Mouse (Mus musculus) cerebellum, adult 9-11 months (tissue): ENCODE results near the gene Rbm38.
A peak's percentile ranks its signal among the peaks of the same experiment; 100 is the strongest.

Experiments
- DNase-seq: peaks from one replicate; pipeline ENCODE4 v3.0.0; 2022

Gene Rbm38

DNA sequence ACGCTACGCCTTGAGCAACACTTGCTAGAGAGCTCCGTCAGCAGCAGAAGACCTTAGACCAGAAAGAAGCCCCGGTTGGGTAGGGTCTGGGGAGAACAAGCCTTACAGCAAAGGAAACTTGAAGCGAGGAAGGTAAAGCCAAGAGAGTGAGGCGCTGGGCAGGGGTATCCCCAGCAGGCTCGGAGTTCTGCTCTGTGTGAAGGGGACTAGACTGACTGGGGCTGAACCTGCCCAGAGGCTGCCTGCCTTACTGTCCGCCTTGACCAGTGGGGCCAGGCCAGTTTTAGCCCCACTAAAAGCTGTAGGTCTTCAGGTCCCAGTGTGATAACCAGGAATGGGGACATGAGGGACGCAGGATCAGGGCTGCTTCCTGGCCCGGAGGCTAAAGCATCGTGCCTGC is at the start of gene Rbm38:
Gene Rbm38 (plus strand): TSS at position 69 of the 400 bp plus-strand sequence.
- peak; percentile 48 for DNase-seq

DNA sequence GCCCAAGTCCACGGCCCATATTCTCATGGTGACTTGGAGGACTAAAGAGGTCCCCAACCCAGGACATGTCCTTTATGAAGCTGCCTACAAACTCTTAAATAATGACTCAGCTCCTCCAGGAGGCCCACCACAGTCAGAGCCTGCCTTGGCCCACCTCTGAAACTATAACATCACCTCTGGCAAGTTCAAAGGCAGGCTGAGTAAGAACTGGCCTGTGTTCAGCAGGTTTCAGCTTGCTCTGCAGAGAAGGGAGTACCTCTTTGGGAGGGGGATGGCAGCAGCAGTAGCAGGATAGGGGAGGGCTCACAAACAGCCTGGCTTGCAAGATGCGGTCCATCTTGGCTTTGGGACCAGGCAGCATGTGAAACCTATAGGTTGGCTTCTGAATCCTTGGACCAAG is 48.4 kb upstream of the Rbm38 start:
- no peak for DNase-seq

DNA sequence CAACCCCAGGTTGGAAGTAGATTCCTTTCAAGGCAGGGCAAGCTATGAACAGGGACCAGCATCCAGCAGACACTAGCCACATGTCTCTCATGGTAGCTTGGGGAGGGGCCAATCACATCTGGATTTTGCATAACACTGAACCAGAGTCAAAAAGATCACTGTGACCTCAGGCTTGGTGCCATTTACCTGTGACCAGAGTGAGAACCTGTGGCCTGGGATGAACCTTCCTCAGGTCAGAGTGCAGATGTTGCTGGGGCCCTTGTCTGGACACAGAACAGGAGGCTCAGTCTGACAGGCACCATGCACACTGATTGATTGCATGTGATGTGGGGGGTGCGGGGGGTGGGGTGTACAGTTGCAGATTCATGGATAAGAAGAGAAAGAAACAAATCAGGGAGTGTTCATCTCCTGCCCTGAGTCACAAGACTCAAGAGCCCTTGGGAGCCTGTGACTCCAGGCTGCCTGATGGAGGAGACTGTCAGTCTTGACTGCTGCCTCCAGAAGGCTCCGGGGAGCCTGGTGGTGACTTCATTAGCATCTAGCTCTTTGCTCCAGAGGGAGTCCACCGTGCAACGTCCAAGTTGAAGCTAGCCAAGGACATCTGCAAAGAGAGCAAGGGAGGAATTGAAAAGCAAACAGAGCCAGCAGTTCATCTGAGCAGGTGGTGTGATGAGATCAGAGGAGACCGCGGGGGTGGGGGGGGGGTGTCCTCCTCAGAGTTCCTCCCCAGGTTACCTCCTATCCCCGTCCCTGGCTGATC is 46.3 kb upstream of the Rbm38 start:
- DNase-seq: no peak

DNA sequence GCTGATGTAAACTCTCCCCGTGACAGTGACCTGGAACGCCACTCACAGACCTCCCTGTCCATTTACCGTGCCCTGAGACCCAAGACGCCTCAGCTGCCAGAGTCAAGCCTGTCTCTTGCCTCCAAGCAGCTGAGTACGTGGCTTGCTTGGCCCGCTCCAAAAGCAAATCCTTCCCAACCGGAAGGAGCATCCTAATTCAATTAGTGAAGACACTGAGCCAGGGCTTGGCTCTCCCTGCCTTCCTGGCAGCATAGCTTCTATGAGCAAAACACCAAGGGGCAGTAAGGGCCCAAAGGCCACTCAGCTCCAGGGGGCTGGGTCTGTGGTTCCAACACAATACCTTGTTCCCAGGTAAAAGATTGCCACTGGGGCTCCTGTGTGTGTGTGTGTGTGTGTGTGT is 45.6 kb upstream of the Rbm38 start:
- no peak for DNase-seq

DNA sequence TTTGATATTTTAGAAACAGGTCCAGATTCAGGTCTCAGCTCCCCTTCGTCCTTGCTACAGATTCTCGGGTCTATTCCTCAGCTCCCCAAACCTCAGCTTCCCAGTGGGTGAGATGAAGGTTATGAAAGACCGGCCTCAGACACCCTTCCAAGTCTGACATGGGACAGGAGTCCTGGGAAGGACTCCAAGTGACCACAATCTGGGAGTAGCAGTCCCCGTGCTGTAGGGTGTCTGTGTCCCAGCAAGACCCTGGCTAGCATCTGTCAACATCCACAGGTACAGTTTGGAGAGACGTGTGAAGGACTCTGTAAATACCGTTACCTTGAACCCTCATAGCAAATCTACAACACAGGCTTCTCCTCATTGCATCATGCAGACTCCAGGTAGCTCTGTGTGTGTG is 45.1 kb upstream of the Rbm38 start:
- DNase-seq: no peak

DNA sequence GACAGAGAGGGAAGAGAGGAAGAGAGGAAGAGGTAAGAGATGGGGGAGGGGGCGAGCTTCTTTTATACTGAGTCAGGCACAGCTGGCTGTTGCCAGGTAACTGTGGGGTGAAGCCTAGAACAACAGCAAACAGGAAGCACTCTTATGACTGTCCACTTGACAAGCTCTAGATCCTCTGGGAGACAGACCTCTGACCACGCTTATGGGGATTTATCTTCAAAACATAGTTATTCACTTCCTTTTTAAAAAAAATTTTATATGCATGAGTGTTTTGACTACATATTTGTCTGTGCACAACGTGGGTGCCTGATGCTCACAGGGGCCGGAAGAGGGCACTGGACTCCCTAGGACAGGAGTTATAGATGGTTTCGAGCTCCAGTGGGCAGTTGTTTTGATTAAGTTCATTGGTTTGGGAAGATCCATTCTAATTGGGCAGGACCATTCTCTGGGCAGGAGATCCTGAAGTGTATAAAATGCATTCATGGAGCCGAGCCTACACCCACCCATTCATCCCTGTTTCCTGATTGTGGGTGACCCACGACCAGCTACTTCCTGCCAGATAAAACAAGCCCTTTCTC is 43.5 kb upstream of the Rbm38 start:
- DNase-seq: no peak

DNA sequence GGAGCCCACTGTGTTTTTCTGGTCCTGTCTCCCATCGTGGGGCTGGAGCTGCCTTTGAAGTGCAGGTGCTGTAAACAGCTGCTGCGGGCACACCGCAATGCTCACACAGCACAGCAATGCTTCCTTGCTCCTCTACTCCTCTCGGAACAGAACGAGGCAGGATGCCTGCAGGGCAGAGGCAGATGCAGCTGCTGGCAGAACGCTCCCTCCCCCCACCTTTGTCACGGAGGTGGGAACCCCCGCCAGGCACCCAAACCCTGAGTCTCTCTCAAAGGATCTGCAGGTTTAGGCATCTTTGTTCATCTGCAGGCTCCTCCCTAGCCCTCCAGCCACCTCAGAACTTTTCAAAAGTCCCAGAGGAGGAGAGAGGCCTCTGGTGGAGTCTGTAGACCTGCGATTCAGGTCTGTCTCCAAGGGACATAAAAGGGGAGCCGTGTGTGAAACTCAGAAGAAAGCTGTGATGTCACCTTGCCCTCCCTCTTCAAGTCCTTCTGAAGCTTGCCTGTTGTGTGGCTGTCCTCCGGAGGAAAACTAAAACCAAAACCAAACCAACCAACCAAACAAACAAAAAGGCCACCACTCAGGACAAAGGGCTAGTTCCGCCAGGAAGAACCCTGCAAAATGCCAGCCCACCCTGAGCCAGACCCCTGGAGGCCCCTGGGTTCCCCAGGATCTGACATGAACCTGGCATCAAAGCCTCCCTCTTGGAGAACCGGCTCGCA is 42.7 kb upstream of the Rbm38 start, which contains the start of gene Spo11:
Gene Spo11 (plus strand): TSS at position 292 of the 722 bp plus-strand sequence.
- DNase-seq: no peak

DNA sequence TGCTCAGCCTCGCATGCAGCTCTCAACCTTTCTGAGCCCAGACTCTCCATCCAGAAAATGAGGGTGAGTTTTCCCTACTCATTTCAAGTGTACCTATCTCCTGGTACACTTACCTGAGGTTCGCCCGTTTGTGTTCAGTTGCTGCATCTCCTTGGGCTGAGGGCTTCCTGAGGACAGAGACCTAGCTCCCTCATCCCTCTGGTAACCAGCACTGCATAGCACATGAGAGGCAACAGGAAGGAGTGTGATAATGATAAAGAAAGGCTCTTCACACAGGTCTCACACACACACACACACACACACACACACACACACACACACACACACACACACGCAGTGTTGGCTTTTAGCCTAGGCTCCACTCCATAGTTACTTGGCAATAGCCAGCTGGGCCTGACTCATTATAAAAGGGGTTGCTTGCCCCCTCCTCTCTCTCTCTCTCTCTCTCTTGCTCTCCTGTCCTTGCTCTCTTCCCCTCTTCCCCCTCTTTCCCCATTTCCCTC is 42.1 kb upstream of the Rbm38 start:
- DNase-seq: no peak

DNA sequence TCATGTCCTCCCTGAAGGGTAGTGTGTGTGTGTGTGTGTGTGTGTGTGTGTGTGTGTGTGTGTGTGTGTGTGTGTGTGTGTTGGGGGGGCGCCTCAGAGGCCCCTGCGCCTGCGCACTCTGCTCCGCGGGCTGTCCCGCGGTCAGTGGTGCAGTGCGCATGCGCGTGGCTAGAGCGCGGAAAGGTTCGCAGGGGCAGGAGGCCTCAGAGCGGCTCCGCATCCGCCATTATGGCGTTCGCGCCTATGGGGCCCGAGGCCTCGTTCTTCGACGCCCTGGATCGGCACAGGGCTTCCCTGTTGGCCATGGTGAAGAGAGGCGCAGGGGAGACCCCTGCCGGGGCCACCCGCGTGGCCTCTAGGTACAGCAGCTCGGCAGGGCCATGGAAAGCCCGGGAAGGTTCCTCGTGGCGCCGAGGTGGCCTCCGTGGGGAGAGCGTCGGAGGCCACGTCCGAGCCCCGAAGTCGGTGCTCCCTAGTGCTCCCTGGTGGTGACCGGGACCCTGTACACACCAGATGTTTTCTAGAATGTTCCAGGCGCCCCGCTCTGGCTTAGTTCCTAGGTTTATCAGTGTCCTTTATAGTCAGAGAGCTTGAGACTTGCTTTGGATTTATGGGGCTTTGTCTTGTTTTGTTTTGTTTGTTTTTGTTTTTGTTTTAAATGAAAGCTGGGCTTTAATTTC is 40.5 kb upstream of the Rbm38 start:
- DNase-seq: no peak

DNA sequence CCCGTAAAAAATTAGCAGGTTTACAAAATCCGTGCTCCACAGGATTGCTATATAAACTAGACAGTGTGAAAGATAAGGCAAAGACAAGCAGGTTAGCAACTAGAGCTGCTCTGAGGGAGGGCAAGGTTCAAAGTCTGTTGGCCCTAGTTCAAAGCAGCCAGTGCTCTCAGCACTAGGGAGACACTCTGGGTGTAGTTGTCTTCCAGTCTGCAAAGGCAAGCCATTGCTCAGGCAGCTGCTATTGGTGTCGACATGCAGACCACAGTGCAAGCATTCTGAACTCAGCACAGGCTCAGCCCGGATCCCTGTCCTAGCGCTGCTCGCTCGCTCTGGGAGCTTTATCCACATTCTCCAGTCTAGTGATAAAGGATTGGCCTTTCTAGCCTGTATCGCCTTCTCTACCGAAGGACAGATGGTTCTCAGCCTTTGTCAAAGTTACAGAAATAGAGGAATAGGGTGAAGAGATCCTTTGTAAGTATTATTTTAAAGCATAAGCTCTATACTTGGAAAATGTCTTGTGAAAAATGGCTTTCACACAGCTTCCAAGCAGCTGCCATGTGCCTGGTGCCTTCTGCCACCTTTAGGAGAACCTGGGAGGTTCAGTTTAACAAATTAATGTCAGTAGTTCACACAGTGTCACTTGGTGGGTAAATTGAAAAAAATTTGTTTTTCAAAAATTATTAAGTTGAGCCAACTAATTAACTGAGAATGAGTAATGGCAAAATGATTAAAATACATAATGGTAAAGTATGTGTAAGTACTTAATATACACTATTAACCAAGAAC is 37.3 kb upstream of the Rbm38 start:
- DNase-seq: no peak

DNA sequence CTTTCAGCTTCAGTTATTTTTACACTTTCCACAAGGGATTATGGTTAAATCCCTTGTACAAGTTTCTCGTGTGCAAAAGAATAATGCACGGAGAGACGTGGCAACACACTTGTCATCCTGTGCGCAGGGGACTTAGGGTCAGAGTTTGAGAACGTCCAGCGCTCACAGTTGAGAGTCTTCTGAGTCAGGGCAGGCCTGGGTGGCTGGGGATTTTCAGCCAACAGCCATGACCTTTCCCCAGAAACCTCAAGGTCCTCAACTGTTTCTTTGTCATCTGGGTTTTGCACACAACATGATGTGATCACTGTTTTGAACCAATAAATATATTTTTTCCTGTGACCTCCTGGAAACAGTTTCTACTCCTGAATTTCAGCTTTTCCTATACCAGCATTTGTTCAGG is 30.1 kb upstream of the Rbm38 start:
- DNase-seq: no peak

DNA sequence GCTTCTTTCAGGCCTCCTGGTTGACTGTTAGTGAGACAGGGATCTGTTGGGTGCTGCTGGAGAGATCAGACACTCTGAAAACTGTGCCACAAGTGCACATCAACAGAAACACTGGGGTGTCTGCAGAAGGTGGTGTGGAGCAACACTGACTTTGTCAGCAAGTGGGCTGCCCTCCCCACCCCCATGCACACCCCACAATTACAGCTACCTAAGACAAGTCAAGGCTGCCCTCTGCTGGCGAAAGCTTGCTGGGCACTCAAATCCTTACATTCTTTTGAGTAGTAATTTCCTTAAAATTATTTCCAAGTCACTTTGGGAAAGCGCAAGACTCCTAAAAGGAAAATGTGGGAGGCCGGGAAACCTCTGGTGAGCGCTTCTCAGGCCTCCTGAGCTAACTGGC is 24.1 kb upstream of the Rbm38 start:
- DNase-seq: no peak

DNA sequence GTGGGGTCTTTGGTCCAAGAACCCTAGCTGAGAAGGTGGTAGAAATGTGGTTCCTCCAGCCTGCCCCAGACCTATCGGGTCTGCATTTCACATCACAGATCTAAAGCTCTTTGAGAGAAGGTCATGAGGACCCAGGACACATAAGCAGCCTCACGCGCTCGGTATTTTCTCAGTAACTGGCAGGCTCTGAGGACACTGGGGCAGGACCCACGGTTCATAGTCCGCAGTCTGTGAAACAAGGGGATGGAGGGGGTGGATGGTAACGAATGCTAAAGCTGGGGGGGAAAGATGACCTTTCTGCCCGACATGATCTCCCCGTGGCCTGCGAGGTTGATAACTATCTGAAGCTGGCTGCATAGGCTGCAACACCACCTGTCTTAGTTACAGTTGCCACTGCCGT is 22.6 kb upstream of the Rbm38 start:
- DNase-seq: no peak

DNA sequence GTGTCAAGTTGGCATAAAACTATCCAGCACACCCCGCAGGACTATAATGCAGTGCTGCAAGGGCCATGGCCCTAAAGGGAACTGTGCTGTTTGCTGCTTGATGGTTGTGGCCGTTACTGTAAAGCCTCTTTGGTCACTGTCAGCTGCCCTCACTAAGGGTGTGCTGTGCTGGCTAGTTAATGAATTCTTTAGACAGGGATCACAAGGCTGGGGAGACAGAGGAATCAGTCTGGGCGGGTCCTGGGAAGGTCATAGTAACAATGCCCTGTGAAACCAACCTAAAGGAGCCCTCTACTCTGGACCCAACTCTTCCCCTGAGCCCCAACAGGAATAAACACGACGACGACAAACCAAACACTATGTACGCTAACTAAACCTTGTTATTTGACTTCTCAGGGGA is 21.8 kb upstream of the Rbm38 start:
- no peak for DNase-seq

DNA sequence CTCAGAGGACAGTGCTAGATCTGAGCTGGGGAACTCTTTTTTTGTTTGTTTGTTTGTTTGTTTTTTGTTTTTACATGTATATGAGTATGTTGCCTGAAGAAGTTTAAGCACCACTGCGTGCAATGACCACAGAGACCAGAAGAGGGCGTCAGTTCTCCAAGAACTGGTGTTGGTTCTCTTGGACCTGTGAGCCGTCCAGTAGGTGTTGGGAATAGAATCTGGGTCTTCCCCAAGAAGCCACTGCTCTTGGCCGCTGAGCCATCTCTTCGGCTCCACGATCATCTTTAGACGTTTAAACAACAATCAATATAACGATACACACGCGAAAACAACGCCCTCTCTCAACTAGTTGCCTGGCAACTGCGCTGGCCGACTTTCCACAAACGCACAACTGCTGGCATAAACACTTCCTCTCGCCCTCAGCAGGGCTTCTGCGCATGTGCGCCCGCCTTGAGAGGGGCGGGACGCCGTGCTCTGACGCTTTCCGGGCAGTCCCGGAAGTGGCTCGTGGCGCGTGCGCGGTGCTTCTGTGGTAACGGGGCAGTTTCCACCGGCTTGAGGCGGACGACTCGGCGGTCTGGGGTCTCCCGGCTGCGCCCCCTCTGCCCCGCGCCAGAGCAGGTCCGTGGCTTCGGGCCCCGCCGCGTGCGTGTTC is 20.5 kb upstream of the Rbm38 start, which contains the start of gene Rae1:
Gene Rae1 (plus strand): TSS at position 488 of the 655 bp plus-strand sequence.
- peak; percentile 97 for DNase-seq

DNA sequence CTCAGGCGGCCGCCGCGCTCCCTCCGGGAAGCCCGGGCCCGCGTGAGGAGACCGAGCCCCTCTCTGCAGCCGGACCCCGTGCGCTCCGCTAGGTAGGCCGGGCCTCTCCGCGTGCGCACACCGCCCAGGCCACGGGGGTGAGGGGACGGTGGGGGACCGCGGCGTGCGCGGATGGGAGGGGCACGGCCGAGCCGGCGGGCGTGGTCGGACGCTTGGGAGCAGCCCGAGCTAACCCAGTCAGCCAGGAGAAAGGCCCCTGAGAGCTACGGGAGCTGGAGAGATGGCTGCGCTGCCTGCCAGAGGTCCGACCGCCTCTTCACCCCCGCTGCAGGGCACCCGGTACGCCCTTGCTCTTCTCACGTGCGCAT is 20.0 kb upstream of the Rbm38 start:
- DNase-seq: no peak

DNA sequence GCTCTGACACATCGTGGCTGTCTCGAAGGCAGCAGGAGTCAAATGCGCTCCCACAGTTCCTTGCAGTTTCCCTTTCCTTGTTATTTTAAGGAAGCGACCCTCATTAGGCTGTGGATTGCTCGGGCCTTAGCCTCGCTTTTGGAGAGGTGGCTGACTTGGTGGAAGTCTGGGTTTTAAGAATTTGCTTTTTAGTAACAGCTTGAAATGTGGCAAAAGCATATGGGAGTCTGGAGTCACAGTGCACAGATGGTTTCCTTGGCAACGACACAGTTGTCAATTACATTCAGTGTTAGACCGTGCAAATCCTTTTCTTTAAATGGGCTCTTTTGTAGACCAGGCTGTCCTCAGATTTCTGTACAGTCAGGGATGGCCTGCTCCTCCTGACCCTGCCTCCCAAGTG is 19.4 kb upstream of the Rbm38 start:
- no peak for DNase-seq

DNA sequence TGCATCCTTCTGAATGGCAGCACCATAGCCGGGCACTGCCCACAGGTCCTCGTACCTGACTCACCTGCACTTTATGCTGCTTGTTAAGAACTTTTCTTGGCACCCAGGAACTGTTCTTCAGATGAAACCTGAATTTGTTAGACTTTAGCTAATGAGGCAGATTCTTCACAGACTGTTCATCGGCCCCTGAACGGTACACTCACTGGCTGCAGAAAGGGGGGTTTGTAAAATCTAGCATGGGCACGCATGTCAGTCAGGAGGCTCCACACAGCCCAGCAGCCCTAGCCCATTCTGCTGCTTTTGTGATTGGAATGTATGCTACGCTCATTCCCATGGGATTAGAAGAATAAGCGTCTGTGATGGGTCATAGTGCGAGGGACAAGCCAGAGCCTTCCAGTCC is 16.6 kb upstream of the Rbm38 start:
- DNase-seq: no peak

DNA sequence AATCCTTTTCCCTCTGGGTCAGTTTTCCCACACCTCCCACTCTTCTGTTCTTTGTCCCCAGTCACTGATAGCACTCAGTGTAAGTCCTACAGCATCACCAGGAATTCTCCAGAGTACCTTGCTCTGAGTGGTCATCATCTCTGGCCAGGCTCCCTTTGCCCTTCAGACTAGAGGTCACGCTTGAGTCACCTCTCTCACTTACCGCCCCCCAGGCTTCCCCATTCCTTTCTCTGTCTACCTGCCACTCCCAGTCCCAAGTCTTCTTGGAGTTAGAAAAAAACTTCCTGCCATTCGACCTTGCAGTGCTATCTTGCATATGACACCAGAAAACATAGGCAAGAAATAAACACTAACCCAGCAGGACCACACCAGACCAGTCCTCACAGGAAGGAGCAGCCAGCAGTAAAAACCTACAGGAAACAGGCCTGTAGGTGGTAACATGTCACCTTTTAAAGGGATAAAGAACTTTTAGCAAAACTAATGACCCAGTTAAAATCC is 10.0 kb upstream of the Rbm38 start:
- DNase-seq: no peak

DNA sequence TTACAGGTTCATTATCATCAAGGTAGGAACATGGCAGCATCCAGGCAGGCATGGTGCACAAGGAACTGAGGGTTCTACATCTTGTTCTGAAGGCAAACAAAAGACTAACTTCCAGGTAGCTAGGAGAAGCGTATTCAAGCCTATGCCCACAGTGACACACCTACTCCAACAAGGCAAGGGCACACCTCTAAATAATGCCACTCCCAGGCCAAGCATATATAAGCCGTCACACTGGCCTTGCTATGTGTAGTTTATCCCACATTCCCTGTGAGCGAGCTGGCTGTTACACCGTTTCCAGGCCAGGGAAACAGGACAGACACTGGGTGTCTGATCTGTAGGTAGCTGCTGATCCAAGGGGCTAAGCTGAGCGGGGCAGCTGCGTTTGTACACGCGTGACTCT is 8.9 kb upstream of the Rbm38 start:
- no peak for DNase-seq

DNA sequence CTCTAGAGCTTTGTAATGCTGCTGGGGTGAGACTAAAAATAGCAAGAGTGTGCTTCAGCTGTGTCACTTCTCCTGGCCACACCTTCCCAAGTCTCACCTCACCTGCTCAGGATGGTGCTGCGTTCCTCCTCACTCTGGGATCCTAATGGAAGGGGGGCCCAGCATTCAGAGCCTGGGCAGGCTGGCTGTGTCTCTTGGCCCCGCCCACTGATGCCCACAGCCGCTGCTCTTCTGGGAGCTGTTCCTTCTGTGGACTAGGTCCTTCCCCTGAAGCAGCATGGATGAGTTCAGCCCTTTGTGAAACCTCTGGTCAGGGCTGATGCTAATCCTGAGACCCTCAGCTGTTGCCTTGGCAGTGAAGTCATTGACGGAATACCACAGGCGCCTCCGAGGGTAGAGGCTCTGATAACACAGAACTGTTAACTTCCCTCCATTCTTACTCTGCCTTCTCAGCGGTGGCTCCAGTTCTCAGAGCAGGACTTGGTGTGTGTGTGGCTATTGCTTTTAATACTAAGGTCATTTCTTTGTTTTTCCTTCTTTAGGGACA is 5.5 kb upstream of the Rbm38 start:
- no peak for DNase-seq

DNA sequence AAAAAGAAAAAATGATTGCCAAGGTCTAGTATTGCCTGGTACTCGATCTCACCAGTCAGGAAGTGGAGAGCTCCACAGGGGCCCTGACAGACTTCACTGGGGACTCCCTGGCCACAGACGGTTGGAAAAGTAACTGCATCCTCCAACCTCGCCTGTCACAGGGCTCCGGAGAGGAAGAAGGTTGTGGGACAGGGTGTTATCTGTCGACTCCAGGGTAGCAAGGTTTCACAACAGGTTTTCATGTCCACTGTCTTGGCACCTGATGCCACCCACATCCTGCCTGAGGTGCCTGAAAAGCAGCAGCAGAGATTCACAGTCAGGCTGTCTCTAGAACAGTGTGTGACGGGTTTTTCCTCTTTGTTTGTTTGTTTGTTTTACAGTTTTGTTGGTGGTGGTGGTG is 2.4 kb upstream of the Rbm38 start:
- no peak for DNase-seq
